Mouse (Mus musculus) stomach, embryonic 16.5 days (tissue): ENCODE data around the gene Bptf. TPM values are rescaled to one million over a fixed set of nuclear protein-coding genes. Genes with fewer than 3 reads are reported as not detected.
"Not testable (repeated sequence)": the region's sequence is repeated elsewhere in the genome, so short reads cannot be mapped to it uniquely, and the experiment has no call there.

Experiments used
- ATAC-seq: fragments of 200-750 bp; cut with Nextera tagmentation; 2 replicates; pipeline ENCODE4 v1.8.0; 2017; ENCODE audit warnings: moderate number of reproducible peaks, moderate TSS enrichment; ENCODE audit not compliant: insufficient read depth, low FRiP score
- H3K27ac ChIP-seq: fragments of 300-500 bp; sonication (generic); 2 replicates; pipeline ENCODE4 v1.5.1; 2014; ENCODE audit warnings: low read length
- H3K27me3 ChIP-seq: fragments of 300-500 bp; sonication (generic); 2 replicates; pipeline ENCODE4 v1.6.1; 2014; ENCODE audit warnings: low read length, control low read depth, mixed read lengths; ENCODE audit not compliant: control insufficient read depth, insufficient read depth
- H3K36me3 ChIP-seq: fragments of 300-500 bp; sonication (generic); 2 replicates; pipeline ENCODE4 v1.6.1; 2014; ENCODE audit warnings: low read length; ENCODE audit not compliant: control insufficient read depth, insufficient read depth
- H3K4me1 ChIP-seq: fragments of 300-500 bp; sonication (generic); 2 replicates; pipeline ENCODE4 v1.6.1; 2014; ENCODE audit warnings: low read length, control low read depth, mixed read lengths; ENCODE audit not compliant: control insufficient read depth, insufficient read depth
- H3K4me2 ChIP-seq: fragments of 300-500 bp; sonication (generic); 2 replicates; pipeline ENCODE4 v1.6.1; 2014; ENCODE audit warnings: low read depth, low read length, mixed read lengths
- H3K4me3 ChIP-seq: fragments of 300-500 bp; sonication (generic); replicated peaks from 2 replicates; pipeline ENCODE4 v1.5.1; 2014; ENCODE audit warnings: mild to moderate bottlenecking, low read length
- H3K9ac ChIP-seq: fragments of 300-500 bp; sonication (generic); 2 replicates; pipeline ENCODE4 v1.6.1; 2014; ENCODE audit warnings: low read length
- H3K9me3 ChIP-seq: fragments of 300-500 bp; sonication (generic); replicated peaks from 2 replicates; pipeline ENCODE4 v1.6.1; 2016; ENCODE audit warnings: low read length, control low read depth; ENCODE audit not compliant: control insufficient read depth
- WGBS: fragments of 180-500 bp; shearing (Covaris S2); extraction: QIAGEN DNeasy Blood & Tissue Kit; methylation state at CpG from one replicate; pipeline ENCODE4 v1.1.7; 2014; 5-methylcytosine and 5-hydroxymethylcytosine counted together
- polyA plus RNA-seq: library from polyadenylated mRNA; unstranded; fragments of >200 nt; fragmentation: Nextera tagmentation; extraction: Ambion mirVana; gene quantifications from 2 replicates; pipeline ENCODE4 v1.2.1, GENCODE M21; 2015

Bptf gene
- 22.8 and 27.4 TPM in 2 replicates for polyA plus RNA-seq

DNA sequence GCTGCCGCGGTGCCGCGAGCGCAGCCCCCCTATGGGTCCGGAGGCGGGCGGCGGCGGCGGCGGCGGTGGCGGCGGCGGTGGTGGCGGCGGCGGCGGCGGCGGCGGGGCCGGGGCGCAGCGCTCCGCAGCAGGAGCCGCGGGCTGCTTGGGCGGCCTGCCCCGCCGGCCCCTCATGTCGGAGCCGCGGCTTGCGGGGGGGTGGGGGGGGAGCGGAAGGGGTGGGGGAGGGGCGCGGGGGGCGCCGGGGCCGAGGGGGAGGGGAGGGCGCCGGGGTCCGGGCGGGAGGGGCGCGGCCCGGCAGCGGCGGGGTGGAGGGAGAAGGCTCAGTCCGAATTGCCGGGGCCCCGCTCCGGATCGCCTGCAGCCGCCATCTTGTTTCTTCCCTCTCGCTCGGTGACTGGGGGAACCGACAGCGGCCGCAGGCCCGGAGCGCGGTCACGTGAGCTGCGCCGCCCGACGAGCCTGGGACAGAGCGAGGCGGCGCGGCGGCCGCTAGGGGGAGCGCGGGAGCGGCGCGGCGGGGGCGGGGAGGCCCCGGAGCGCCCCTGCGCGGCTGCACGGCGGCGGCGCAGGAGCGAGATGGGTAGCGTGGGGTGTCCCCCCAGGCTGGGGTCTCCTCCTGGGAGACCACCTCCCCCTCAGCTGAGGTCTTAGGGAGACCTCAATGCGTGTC lies at the start of gene Bptf:
Bptf (minus strand) TSS at position 379 of the 673 bp plus-strand sequence.
- H3K36me3 ChIP-seq: no peaks in the 10 kb centered on the region
- peaks cover 12% of the 10 kb centered on the region for H3K4me1 ChIP-seq
- H3K27me3 ChIP-seq: no peaks in the 10 kb centered on the region
- no peaks in the 10 kb centered on the region for H3K9me3 ChIP-seq
- under 1% methylated on average over 54 of the region's 94 CpGs for WGBS
- peak within 1 kb of the TSS; percentile 89 for H3K4me2 ChIP-seq
- ATAC-seq: peak; percentile 97
- peak within 1 kb of the TSS; percentile 96 for H3K27ac ChIP-seq
- H3K4me3 ChIP-seq: peak within 1 kb of the TSS; percentile 88
- H3K9ac ChIP-seq: peak within 1 kb of the TSS; percentile 100

DNA sequence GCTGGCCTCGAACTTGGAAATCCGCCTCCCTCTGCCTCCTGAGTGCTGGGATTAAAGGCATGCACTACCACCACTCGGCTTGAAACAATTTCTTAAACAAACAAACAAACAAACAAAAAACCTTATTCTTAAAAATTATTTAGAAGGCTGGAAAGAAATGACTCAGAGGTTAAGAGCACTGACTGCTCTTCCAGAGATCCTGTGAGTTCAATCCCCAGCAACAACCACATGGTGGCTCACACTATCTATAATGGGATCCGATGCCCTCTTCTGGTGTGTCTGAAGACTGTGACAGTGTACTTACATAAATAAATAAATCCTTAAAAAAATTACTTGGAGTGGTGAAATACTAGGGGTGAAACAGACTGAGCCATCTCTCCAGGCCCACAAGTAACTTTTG lies 29.3 kb upstream of the Bptf start:
- H3K4me3 ChIP-seq: no peak overlapping the region
- no peaks in the 10 kb centered on the region for H3K9me3 ChIP-seq
- no peaks in the 10 kb centered on the region; the same call in 1 of the 2 replicates for H3K4me1 ChIP-seq
- H3K36me3 ChIP-seq: no peaks in the 10 kb centered on the region
- no peak for ATAC-seq
- no peak overlapping the region for H3K9ac ChIP-seq
- no peak overlapping the region for H3K27ac ChIP-seq
- H3K27me3 ChIP-seq: no peaks in the 10 kb centered on the region
- 72% methylated on average over 4 of the region's 4 CpGs for WGBS
- H3K4me2 ChIP-seq: no peak overlapping the region

- no peaks in the 10 kb centered on the region for H3K36me3 ChIP-seq
- WGBS: 40% methylated on average over 1 of the region's 1 CpGs
Measured at GRCm38 (mm10) chr11:107159034-107159433, 27.1 kb upstream of the Bptf start.

DNA sequence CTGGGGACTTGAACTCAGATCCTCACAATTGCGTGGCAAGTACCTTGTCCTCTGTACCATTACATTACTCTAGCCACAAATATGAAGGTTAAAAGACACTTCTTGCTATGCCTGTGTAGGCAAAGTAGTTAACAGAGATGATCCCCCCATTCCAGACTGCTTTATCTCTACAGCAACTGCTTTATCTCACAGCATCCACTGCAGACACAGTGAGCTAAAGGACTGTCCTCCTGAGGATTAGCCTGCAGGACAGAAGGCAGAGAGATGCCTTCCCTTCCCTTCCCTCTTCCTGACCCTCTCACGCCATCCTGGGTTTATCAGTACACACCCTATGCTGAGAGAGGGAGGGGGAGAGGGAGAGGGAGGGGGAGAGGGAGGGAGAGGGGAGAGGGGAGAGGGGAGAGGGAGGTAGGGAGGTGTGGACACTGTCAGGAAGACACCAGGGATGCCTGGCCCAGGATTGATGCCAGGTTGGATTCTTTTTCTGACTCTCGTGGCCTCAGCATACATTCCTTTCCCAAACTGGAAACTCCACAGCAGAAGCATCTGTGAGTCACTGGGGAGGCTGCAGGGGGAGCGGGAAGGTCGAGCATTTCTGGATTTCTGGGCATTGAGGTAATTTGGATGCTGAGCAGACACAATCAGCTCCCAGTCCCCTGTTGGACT lies 25.2 kb upstream of the Bptf start:
- H3K4me3 ChIP-seq: no peak overlapping the region
- H3K4me2 ChIP-seq: no peak overlapping the region
- H3K27me3 ChIP-seq: no peaks in the 10 kb centered on the region
- H3K9ac ChIP-seq: no peak overlapping the region
- H3K9me3 ChIP-seq: no peaks in the 10 kb centered on the region
- ATAC-seq: no peak
- H3K36me3 ChIP-seq: no peaks in the 10 kb centered on the region
- WGBS: 37% methylated on average over 5 of the region's 5 CpGs
- no peaks in the 10 kb centered on the region; the same call in 1 of the 2 replicates for H3K4me1 ChIP-seq
- H3K27ac ChIP-seq: no peak overlapping the region

More at GRCm38 (mm10) chr11:107159034-107159433, 27.1 kb upstream of the Bptf start:
- Histone ChIP-seq H3K27ac (no peak overlapping the region), H3K4me3 (no peak overlapping the region), H3K4me2 (no peak overlapping the region), H3K9ac (no peak overlapping the region), H3K4me1 (no peaks in the 10 kb centered on the region; the same call in 1 of the 2 replicates), H3K9me3 (no peaks in the 10 kb centered on the region), H3K27me3 (no peaks in the 10 kb centered on the region)
- no peak for ATAC-seq

GRCm38 (mm10) chr11:107155292-107155691 lies 23.4 kb upstream of the Bptf start:
- H3K27ac ChIP-seq: no peak overlapping the region
- no peak overlapping the region for H3K4me3 ChIP-seq
- no peaks in the 10 kb centered on the region for H3K27me3 ChIP-seq
- no peaks in the 10 kb centered on the region; the same call in 1 of the 2 replicates for H3K4me1 ChIP-seq
- H3K36me3 ChIP-seq: no peaks in the 10 kb centered on the region
- H3K4me2 ChIP-seq: no peak overlapping the region
- ATAC-seq: no peak
- no peak overlapping the region for H3K9ac ChIP-seq
- 81% methylated on average over 5 of the region's 5 CpGs for WGBS
- no peaks in the 10 kb centered on the region for H3K9me3 ChIP-seq

GRCm38 (mm10) chr11:107154431-107154830 lies 22.5 kb upstream of the Bptf start:
- WGBS: 72% methylated on average over 7 of the region's 7 CpGs
- Histone ChIP-seq H3K4me3 (no peak overlapping the region), H3K27me3 (no peaks in the 10 kb centered on the region), H3K36me3 (no peaks in the 10 kb centered on the region), H3K27ac (no peak overlapping the region), H3K4me1 (no peaks in the 10 kb centered on the region; the same call in 1 of the 2 replicates), H3K9ac (no peak overlapping the region), H3K4me2 (no peak overlapping the region), H3K9me3 (no peaks in the 10 kb centered on the region)
- ATAC-seq: no peak

DNA sequence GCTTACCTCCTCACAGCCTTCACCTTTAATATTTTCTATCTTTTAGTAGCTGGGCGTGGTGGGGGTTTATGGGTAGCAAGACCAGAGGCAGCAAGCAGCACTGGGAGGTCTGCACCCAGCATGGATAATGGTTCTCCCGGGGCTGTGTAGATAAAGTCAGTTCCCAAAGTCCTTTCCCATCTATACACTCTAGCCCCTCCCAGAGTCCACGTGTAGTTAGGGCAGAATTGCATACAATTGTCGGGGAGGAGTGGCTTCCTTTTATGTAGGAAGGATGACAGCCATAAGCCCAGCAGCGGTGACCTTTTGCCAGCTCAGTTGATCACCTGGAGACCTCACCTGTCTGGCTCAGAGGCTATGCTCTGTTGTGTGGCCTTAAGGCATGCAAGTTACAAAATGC lies 21.7 kb upstream of the Bptf start:
- 73% methylated on average over 5 of the region's 5 CpGs for WGBS
- Histone ChIP-seq H3K4me3 (no peak overlapping the region), H3K36me3 (no peaks in the 10 kb centered on the region), H3K27me3 (no peaks in the 10 kb centered on the region), H3K27ac (no peak overlapping the region), H3K9ac (no peak overlapping the region), H3K4me2 (no peak overlapping the region), H3K9me3 (no peaks in the 10 kb centered on the region), H3K4me1 (no peaks in the 10 kb centered on the region; the same call in 1 of the 2 replicates)
- ATAC-seq: no peak

DNA sequence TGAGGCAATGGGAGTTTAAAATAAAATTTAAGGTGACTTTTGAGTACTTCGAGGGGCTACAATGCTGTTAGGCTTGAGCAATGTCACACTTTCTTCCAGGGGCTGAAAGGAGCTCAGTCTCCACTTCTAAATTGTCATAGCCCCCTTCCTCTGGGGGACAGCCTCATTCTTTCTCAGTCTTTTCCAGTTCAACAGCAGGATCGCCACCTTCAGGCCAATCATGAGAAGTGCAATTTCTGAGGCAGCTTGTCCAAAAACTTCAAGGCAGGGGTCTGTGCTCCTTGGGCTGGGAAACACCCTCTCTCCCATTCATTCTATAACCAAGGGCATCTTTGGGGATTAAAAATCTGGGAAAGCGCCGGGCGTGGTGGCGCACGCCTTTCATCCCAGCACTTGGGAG lies 19.9 kb upstream of the Bptf start:
- no peak overlapping the region for H3K4me3 ChIP-seq
- H3K9me3 ChIP-seq: no peaks in the 10 kb centered on the region
- no peaks in the 10 kb centered on the region for H3K36me3 ChIP-seq
- 71% methylated on average over 7 of the region's 7 CpGs for WGBS
- no peaks in the 10 kb centered on the region for H3K27me3 ChIP-seq
- no peak overlapping the region for H3K27ac ChIP-seq
- ATAC-seq: no peak
- no peak overlapping the region for H3K4me2 ChIP-seq
- no peak overlapping the region for H3K9ac ChIP-seq
- H3K4me1 ChIP-seq: no peaks in the 10 kb centered on the region

DNA sequence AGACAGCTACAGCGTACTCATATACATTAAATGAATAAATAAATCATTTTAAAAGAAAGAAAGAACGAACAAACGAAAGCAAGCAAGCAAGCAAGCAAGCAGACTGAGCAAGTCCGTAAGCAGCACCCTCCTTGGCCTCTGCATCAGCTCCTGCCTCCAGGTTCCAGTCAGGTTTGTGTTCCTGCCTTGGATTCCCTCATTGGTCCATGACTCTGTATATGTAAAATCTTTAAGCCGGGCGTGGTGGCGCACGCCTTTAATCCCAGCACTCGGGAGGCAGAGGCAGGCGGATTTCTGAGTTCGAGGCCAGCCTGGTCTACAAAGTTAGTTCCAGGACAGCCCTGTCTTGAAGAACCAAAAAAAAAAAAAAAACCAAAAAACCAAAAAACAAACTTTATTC lies 12.0 kb upstream of the Bptf start:
- H3K27ac ChIP-seq, H3K27me3 ChIP-seq, H3K9ac ChIP-seq, H3K4me3 ChIP-seq, ATAC-seq, H3K36me3 ChIP-seq, H3K4me2 ChIP-seq, H3K4me1 ChIP-seq, H3K9me3 ChIP-seq: not testable (repeated sequence)
- WGBS: 88% methylated on average over 11 of the region's 11 CpGs
